Mouse (Mus musculus) embryo, embryonic 10.5 days (tissue): ENCODE results near the gene Skp1a.
A peak's percentile ranks its signal among the peaks of the same experiment; 100 is the strongest.

Experiments used
- DNase-seq: peaks from one replicate; pipeline ENCODE4 v3.0.0-alpha.2; 2015; ENCODE audit warnings: low spot score

The Skp1a gene

DNA sequence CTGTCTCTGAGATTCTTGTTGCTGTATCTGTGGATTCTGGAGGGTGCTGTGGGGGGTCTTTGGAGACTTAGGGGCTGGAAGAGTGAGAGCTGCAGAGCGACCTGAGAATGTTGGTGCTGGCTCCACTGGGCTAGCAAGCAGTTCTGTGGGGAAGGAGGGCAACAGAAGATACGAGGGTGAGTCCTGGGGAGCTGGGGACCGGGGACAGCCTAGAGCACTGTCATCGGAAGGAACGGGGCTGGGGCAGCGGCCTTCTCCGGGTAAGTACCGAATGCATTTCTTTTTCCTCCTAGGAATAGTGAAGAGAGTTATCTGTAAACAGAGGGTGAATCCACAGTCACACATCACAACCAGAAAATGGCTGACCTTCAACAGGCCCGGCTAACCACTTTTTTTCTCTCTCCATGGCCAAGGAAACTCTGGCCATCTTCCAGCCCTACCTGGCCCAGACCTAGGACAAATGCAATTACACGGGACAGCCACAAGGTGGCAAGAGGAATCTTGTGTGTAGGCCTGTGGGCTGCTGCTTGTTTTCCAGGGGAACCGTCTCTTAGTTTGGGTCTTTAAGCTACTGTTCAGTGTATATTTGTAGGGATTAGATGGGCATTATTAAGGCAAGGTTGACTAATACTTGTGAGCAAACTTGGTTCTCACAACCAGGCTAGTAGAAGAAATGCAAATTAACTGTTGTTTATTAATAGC is 22.0 kb downstream of the Skp1a start:
- DNase-seq, result peak; percentile 84

DNA sequence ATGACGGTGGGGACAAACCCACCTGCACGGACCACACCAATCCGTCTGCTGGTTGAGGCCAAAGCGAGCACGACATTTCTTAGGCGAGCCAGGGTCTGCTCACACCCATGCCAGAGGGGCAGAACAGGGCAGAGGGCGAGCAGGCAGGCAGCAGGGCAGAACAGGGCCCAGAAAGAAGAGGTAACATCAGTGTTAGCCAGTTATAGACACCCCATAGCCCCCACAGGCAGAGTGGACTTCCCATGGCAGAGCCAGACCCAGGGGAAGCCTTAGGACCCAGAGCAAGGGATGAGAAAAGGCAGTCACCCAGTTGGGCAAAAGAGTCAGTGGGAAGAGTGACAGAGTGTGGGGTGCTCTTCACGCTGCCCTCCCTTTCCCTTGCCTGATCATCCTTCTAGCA is 23.3 kb downstream of the Skp1a start:
- no peak for DNase-seq

DNA sequence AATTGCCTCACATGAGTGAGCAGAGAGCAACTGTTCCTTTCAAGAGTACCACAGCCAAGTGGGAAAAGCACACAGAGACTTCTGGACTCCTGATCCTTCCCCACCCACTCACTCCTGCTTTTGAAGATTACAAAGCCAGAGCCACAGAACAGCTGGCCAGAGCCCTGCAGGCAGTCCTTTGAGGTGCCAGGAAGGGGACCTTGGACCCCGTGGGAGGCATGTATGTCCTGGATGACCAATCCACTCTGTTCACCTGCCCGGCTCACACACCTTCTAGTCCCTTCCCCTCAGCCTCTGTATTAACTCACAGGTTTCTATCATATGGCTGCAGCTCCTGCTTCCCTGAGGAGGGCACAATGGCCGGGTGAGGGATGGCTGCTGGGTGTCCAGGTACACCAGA is 25.6 kb downstream of the Skp1a start:
- no peak for DNase-seq

DNA sequence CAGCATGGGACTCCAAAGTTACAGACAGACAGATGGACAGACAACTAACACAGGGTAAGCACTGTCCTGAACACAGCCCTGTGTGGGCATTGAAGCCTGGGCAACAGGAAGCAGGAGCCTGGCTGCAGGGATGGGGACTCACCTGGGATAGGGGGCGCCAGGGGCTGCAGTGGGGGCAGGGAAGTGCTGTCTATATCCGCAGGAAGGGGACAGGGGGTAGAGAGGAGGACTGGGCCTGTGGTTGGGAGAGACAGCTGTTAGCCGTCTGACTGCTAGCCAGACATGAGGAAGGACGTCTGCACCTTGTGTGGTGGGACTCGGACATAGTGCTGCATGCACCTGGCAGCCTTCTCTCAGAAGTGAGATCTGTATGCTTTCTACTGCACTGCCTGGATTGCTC is 26.9 kb downstream of the Skp1a start:
- DNase-seq, result no peak

DNA sequence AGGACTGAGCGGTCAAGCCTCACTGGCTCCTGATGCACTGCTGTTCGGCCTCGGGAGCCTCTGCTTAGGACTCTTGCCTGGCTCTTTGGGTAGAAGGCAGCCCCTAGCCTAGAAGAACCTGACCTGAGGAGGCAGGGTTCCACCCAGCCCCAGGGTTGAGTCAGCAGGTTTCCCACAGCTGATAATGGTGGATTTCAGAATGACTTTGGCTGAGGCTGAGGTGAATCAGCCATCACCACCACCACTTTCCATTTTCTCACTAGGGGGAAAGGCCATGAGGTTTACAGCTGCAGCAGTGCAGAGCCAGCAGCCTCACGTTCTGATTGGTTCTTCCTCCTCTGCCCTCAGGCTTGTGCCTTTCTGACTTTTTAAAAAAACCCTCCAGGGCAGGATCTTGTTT is 29.1 kb downstream of the Skp1a start:
- no peak for DNase-seq

DNA sequence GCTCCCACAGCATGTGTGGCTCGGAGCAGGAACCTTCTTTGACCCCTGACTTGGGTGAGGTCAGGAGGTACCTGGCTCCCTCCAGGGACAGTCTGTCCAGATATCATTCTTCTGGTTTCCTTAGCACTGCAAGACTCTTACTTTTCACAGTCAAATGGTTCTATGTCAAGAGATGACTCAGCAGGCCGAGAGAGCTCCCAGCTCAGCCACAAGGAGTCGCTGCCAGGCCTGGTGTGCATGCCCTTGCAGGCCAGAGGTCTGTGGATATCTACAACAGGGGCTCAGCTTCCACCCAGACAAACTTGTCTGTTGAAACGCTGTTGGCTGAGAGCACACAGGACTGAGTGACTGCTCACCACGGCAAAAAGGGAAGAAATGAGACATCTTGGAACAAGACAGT is 30.1 kb downstream of the Skp1a start:
- peak; percentile 46 for DNase-seq

DNA sequence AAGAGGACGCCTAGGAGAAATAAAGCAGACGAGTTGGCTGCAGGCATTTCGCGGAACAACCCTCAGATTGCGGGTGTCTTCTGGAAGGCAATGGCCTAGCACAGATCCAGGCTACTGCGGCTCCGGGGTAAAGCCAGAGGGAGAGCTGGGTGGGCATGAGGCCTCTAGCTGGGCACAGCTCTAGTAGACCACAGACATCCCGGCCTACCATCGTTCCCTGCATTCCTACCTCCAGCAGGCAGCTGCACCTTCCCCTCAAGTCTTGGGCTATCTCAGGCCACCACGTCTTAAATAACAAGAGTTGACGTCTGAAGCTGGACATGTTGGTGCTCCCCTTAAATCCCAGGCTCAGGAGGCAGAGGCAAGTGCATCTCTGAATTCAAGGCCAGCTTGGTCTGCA is 30.5 kb downstream of the Skp1a start:
- DNase-seq, result no peak

DNA sequence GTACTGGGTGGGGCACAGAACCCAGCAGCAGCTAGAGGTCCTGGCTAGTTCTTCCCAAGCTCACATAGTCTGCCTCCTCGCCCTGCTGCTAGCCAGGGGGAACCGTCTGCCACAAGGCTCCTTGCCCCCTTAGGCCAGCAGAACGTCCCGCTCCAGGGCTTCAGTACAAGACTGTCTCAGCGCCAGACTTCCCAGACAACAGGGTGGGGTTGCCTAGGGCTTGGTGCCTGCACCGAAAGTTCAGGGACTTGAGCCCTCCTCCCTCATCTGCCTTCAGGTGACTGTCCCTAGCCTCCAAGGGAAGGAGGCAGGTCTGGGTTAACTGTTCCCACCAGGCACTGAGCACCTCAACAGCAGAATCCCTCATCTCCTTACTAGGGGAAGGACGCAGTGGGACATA is 33.1 kb downstream of the Skp1a start:
- DNase-seq, result no peak

DNA sequence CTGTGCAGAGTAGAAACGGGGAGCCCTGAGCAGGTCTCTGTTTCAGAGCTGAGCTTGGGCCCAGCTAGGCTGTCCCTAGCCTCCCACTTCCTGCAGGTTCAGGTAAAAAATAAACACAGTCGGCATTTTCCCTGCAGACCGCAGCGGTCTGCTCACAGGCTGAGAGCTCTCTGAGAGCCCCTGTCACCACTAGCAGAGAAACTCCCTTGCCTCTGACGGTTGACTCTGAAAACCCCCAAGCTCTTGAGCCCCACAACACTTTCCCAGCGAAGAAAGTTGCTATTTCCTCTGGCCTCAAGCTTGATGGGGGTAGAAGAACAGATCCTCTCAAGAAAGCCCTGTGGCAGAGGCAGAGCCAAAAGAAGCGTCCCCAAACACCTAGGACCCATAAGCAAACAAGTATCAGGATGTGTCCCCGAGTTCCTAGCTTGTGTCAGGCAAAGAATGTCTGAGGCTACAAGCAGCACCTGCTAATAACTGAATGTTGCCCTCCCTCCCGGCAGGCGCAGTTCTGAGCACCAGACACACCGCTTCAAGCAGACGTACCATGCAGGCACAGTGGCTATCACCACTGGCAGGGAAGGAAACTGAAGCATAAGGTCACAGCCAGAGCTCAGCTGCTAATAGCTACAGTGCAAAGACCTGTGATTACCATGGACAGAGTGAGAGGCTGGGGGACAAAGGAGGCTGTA is 34.0 kb downstream of the Skp1a start:
- no peak for DNase-seq

DNA sequence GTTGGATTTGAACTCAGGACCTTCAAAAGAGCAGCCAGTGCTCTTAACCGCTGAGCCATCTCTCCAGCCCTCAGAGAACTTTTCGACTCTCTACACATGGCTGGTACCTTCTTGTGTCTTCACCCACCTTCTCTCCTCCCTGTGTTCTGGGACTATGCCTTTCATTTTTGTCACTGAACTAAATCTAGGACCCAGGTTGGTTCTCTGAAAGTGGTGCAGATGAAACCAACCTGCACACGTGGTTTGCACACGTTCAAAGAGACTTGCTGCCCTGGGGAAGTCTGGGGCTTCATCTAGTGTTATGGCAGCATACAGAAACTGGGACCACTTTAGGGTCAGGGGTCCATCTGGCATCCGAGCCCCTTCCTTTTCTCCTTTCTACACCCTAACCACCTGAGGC is 35.5 kb downstream of the Skp1a start:
- DNase-seq, result no peak

DNA sequence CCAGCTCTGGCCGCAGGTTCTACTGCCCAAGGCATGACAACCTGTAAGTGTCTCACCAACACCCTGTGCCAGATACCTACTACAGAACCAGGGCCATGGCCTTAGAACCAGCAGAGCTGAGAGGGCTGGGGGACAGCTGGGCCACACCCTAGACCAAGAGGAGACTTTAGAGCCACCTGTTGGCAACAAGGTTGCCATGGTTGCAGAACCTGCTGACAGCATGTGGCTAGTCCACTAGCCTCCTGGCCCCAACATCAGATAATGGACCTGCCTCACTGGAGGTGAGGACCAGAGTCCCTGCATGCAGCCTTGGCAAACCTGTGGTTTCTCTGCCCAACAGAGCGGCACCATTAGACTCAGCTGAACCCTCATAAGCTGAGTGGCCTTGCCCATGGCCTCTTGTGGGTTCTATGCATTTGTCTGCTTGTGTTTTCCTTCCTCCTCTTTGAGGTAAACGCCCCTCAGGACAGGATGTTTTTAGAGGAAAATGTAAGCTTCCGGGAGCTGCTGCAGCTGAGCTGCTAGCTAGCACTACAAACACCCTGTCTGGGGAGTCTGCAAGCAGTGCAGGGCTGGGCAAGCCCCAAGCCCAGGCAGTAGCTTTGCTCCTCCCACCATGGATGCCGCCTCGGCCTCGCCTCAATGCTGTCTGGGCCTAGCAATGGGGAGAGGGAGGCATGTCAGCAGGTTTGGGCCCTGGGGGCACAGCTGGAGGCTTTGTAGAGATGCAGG is 36.5 kb downstream of the Skp1a start:
- DNase-seq, result no peak

DNA sequence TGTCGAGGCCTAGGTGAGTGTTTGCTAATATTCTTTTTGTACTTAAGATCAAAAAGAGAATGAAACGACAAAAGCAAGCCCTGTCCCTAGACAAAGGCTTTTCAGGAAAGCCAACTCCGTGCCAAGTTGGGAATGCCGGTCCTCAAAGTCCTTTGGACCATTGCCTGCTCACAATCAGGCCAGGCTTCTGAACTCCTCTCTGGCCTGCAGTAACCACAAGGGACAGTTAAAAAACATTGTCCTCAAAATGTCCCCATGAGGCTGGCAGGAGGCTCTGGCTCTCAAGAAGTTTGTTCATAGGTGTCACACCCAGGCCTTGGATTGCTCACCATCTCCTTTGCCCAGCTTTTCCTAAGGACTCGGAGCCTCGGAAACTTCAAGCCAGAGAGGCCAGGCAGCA is 38.0 kb downstream of the Skp1a start:
- no peak for DNase-seq

DNA sequence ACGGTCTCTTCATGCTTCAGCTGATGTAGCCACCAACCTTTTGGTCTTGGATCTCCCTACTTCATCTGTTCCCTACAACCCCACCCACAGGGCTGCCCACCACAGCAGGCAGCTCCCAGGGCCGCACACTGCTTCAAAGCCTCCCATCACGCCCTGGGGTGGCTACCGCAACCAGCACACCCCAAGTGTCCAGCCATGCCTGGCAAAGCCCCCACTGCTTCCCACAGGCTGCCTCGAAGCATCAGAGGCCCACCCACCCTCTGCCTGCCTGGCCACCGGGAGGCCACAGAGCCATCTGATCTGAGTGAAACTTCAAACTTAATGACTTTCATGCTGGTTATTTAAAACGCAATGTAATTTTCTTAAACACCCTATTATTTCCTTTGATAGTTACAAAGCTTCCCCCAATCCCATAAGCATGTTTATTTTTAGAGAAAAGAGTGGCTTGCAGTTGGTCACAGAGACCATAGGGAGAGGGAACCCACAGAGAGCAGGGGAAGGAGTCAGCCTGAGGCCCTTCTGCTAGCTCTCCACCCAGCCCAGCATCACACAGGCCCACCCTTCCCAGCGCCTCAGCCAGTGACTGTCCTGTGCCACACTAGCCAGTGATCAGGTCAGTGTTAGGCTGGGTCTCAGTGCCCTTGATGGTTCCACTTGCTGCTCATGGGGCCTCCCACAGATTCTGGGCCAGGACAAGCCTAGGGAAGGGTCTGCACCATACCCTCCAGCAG is 40.1 kb downstream of the Skp1a start:
- DNase-seq, result no peak

DNA sequence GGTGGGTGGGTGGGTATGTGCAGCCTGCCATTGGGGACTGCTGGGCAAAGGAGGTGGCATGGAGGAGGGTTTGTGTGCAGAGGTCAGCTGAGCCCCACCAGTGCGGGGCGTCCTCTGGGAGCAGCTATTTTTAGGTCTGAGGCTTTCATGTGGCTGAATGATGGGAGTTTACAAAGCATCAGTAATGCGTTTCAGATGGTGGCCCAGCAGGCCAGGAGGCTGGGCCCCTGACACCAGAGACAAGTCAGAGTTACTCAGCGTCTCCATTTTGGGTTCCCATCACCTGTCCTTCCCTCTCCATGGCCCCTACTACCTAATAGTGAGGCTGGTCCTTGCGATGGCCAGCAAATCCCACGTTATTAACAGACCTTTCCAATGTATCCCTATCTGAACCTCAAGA is 40.8 kb downstream of the Skp1a start:
- DNase-seq, result peak; percentile 38

DNA sequence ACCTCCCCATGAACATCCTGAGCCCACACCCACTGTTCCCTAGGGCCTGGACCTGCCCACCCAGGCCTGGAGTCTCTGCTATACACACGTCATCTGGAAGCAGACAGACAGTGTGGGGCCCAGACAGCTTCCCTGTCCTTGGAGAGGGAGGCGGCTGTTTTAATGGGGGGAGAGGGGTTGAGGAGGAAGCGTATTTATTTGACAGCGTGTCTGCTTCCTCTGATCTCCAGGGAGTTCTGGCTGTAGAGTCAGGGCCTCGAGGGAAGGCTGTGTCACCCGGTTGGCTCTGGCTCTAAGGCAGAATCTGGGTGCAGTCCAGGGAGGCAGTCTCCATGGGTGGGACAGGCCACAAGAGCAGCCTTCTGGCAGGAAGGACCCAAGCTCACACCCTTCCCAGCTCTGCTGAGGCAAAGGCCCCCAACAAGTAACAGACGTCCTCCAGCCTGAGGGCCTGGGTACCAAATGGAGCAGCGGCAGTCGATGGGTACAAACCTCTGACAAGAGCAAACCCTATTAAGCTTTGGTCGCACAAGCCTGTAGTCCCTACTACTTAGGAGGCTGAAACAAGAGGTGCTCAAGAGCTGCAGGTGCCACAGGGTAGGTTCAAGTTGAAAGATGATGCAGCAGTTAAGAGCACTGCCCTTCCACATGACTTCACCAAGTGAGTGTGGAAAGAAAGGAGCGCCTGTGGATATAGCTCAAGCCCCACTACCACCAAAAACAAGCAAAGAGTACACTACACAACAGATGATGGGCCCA is 41.6 kb downstream of the Skp1a start:
- DNase-seq, result no peak

DNA sequence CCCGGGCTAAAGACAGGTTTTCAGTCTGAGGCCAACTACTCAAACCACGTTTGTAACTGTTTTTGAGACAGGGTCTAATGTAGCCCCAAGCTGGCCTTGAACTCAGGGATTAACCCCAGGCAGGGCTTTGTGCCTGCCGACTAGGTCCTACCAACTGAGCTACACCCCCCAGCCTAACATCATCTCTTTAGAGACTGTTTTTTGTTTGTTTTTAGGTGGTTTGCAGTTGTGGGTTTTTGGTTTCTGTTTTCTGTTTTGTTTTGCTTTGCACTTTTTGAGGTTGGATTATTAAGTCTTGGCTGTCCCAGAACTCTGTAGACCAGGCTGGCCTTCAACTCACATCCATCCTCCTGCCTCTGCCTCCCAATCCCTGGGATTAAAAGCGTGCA is 42.1 kb downstream of the Skp1a start:
- DNase-seq, result no peak

DNA sequence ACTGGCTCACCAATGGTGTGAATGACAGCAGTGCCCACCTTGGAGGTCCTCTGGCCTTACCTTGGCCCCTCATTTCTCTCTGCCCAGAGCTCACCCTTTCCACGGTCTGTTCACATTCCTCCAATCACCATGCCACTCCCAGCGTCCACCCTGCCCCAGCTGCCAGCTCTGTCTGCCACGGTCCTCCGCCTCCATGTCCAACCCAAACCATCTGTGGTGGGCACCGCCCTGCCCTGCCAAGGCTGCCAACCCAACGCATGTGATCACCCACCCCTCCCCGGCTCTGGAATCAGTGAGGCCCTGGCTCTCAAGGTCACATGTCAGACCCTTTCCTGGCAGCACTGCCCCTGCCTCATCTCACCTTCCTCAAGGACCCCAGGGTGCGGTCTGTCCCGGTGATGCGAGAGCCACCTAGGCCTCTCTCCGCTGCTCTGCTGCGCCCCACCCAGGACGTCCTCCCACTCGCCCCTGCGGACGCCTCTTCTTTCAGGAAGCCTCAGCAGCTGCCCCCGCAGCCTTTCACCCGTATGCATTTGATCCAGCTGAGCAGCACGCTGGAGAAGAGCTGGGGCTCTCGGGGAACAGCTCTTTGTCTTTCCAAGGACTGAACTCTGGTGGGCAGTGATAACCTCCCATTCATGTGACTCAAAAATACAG is 42.8 kb downstream of the Skp1a start:
- DNase-seq, result no peak

DNA sequence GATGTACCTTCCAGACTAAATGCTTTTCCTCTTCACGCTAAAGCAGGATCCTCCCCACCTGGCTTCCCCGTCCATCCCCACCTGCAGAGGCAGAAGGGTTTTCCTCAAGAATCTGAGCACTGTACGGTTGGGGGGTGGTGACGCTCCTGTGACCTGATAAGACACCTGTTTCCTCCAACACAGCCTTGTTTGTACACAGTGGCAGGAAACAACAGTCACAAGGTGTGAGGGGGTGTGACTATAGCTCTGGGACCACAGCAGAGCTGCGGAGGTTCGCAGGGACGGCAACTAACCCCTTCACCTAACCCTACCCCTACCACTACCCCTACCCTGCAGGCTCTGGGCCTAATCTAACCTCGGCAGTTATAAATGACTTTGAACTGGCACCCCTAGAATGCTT is 43.6 kb downstream of the Skp1a start:
- no peak for DNase-seq

DNA sequence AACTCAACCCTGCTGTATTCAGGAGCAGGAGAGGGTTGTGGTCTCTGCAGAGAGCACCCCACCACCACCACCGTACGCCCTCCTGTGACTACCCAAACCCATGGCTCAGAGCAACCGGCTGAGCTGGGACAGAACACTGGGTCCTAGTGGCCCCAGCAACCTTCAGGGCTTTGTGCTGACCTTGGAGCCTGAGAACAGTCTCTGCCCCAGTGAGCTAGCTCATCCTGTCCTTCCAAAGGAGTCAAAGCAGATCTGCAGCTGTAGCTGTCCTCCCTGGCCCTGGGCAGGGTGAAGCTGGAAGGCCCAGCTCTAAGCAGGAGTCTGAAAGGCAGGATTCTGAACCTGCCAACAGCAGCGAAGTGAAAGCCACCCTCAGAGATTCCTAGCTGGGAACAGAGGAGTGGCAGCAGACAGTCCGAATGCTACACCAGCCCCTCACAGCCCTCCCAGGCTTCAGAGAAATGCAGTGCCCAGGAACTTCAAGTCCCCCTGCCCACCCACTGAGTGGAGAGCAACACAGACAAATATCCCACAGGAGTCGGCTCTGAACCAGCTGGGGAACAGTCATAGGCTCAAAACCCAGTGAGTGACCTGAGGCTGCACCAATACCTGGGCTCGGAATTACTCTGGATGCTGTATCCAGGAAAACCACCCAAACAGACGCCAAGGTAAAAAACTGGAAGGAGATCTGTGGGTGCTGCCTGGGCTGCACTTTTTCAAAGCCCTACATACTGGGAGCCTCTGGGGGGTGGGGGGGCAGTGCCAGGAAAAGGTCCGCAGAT is 44.2 kb downstream of the Skp1a start:
- no peak for DNase-seq

DNA sequence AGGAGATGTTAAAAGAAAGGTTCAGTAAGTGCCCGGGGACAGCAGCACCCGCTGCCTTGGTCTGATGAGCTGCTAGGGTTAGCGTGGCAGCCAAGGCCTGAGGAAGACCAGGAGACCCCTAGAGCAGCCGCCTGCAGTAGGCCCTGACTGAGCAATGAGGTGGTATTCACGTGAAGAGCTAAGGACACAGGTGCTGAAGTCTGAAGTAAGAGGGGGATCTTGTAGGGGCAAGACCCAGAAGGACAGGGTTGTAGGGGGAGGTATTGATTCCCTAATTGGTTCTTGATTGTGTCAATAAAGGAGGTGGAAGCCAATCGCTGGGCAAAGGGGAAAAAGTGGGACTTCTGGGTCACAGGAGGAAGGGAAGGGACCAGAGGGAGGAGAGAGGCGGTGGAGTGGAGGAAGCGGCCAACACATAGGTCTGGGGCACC is 45.2 kb downstream of the Skp1a start:
- no peak for DNase-seq
